Mouse (Mus musculus): Measurements from ENCODE around the gene Cdh15.

The Cdh15 gene

GRCm38 (mm10) chr8:122847829-122848561, at the start of gene Cdh15:
TSS of gene Cdh15 (plus strand) at chr8:122847966.
- DNase-seq (ENCODE audit: extremely low read depth, insufficient read length, low spot score) = no peak

GRCm38 (mm10) chr8:122803906-122804761, 43.6 kb upstream of the Cdh15 start:
- DNase-seq (ENCODE audit: extremely low read depth, insufficient read length, low spot score) = no peak

GRCm38 (mm10) chr8:122805349-122805748, 42.4 kb upstream of the Cdh15 start:
- DNase-seq (ENCODE audit: extremely low read depth, insufficient read length, low spot score) = no peak

GRCm38 (mm10) chr8:122806956-122807538, 40.7 kb upstream of the Cdh15 start:
- DNase-seq (ENCODE audit: extremely low read depth, insufficient read length, low spot score) = no peak

- DNase-seq (ENCODE audit: extremely low read depth, insufficient read length, low spot score) = no peak
Observed at GRCm38 (mm10) chr8:122807907-122808306, 39.9 kb upstream of the Cdh15 start.

GRCm38 (mm10) chr8:122810376-122810775, 37.4 kb upstream of the Cdh15 start:
- DNase-seq (ENCODE audit: extremely low read depth, insufficient read length, low spot score) = no peak

- no peak for DNase-seq (ENCODE audit: extremely low read depth, insufficient read length, low spot score)
Observed at GRCm38 (mm10) chr8:122811870-122812494, 35.8 kb upstream of the Cdh15 start.

GRCm38 (mm10) chr8:122812610-122813250, 35.0 kb upstream of the Cdh15 start:
- no peak for DNase-seq (ENCODE audit: extremely low read depth, insufficient read length, low spot score)

- no peak for DNase-seq (ENCODE audit: extremely low read depth, insufficient read length, low spot score)
Observed at GRCm38 (mm10) chr8:122814608-122815007, 33.2 kb upstream of the Cdh15 start.

- DNase-seq (ENCODE audit: extremely low read depth, insufficient read length, low spot score) = no peak
Observed at GRCm38 (mm10) chr8:122816965-122817364, 30.8 kb upstream of the Cdh15 start.

- DNase-seq (ENCODE audit: extremely low read depth, insufficient read length, low spot score) = no peak
Observed at GRCm38 (mm10) chr8:122817724-122818496, 29.9 kb upstream of the Cdh15 start.

- DNase-seq (ENCODE audit: extremely low read depth, insufficient read length, low spot score) = no peak
Observed at GRCm38 (mm10) chr8:122819776-122820175, 28.0 kb upstream of the Cdh15 start.

GRCm38 (mm10) chr8:122824571-122824970, 23.2 kb upstream of the Cdh15 start:
- no peak for DNase-seq (ENCODE audit: extremely low read depth, insufficient read length, low spot score)

GRCm38 (mm10) chr8:122824986-122825385, 22.8 kb upstream of the Cdh15 start:
- DNase-seq (ENCODE audit: extremely low read depth, insufficient read length, low spot score) = no peak

GRCm38 (mm10) chr8:122825408-122825807, 22.4 kb upstream of the Cdh15 start:
- DNase-seq (ENCODE audit: extremely low read depth, insufficient read length, low spot score) = no peak

GRCm38 (mm10) chr8:122829396-122829795, 18.4 kb upstream of the Cdh15 start:
- DNase-seq (ENCODE audit: extremely low read depth, insufficient read length, low spot score) = no peak

GRCm38 (mm10) chr8:122830349-122831061, 17.3 kb upstream of the Cdh15 start:
- peak; percentile 47 for DNase-seq (ENCODE audit: extremely low read depth, insufficient read length, low spot score)

- DNase-seq (ENCODE audit: extremely low read depth, insufficient read length, low spot score) = no peak
Observed at GRCm38 (mm10) chr8:122834416-122834815, 13.3 kb upstream of the Cdh15 start.

GRCm38 (mm10) chr8:122834971-122835370, 12.8 kb upstream of the Cdh15 start:
- peak; percentile 39 for DNase-seq (ENCODE audit: extremely low read depth, insufficient read length, low spot score)

Data from 3134 (cell line).